Mouse (Mus musculus): ENCODE results near the gene Car5a.

The Car5a gene

DNA sequence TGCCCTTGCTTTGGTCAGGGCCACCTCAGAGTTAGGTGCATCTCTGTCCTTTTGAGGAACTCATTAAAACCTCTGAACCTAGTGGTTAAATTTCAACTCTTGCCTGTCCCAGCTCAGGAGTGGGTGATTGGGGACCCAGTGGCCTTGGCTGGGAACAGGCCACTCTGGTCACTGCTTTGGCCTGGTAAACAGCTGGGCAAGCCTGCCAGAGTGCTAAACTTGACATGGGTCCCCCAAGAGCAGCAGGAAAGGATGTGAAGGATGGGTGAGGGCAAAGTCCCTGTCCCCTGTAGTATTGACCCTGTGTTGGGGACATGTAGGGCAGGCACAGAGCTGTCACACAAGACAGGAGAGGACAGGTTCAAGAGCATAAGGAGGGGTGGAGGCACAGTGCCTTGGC is at the start of gene Car5a:
Car5a (minus strand) TSS at position 74 of the 400 bp plus-strand sequence.
- DNase-seq (ENCODE audit: low read depth, low spot score), result no peak

DNA sequence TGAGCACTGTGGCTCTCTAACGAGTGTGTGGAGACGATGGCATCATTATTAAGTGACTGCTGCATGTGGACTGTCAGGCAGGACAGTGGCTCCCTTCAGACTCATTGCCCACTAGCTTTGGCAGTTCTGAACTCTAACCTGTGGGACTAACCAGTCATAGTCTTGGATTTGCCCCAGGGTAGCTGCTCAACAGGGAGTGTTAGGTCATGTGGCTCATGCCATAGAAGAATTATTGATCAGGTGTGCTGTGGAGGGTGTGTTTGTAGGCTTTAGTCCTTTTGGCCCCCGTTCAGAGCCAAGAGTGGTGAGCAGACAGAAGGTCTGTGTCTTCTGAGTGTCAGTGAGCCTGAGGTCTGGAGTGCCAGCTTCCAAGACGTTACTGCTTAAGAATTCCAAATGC is 48.2 kb upstream of the Car5a start:
- DNase-seq (ENCODE audit: low read depth, low spot score), result no peak

DNA sequence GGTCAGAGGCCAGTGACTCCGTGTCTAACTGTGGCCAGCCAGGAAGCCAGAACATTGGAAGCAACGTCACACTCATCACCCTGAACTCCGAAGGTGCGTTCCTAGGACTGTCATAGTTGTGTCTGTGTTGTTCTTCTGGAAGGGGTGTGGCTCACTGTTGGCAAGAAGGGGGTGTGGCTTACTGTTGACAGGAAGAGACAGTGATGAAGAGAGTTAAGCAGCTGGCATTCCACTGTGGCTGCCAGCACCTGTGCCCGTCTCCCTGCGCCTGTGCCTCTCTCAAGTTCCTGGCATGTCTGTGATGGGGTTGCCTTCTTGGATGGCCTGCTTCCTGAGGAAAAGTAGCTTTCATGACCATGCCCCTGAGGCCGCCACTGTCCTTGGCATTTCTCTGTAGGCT is 46.9 kb upstream of the Car5a start:
- DNase-seq (ENCODE audit: low read depth, low spot score), result no peak

DNA sequence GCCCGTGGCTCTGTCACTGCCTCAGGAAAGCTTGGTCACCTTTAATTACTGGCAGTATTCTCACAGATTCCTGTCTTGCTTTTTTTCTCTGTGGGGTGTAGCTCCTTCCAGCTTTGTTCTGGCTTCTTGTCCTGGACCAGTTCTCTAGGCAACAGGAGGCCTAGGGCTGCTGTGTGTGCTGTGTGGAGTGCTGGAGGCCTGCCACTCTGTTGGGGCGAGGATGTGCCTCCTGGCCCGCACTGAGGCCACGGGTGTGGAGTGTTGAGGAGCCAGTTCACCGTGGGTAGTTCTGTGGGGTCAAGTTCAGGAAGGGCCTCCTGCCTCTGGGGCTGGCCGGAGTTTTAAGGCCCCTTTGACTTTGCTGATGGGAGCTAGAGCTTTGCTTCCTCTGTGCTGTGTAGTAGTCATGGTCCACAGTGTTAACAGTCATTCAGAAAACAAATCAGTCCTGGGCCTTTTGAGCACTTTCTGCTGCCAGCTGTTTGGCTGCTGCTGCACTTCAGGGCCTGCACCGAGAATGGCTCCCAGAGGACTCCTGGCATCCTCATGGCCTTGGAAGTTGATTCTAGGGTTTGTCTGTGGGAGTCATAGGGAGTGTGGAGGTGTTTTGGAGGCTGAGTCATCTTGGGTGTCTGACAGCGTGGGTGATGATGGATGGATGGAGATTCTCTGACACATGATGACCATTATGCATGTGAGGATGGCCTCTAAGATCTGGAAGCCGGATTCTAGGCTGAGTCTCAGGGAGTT is 46.0 kb upstream of the Car5a start:
- DNase-seq (ENCODE audit: low read depth, low spot score), result no peak

DNA sequence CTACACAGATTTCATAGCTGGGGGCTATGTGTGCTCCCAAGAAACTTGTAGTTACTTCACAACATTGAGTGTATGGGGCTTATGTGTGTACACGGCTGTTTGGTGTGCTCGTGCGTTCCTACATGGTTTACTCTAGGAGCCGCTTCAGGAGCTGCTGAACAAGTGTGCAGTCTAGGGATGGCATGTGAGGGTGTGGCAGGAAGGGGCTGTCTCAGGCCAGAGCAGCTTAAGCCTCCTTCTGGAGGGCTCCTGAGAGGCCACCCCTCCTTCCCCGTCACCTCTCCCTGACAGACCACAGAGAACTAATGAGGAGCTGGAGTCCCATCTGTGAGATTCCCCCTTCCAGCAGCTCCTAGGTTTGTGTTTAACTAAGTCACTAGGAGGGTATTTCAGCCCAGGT is 43.2 kb upstream of the Car5a start:
- DNase-seq (ENCODE audit: low read depth, low spot score), result no peak

DNA sequence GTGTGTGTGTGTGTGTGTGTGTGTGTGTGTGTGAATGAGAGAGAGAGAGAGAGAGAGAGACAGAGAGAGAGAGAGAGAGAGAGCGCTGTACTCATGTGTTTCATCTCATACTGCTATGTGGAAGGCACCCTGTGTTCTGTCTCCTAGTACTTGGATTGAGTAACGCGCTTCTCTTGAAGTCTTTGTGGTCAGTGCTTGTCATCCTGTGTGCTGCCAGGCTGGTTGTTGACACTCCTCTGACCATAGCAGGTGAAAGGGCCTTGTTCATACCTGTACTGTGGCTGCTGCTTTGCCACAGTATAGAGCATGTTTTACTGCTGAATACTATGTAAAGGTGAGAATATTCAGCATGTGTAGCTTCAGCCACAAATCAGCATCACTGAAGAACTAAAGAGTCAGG is 41.0 kb upstream of the Car5a start:
- DNase-seq (ENCODE audit: low read depth, low spot score), result no peak

DNA sequence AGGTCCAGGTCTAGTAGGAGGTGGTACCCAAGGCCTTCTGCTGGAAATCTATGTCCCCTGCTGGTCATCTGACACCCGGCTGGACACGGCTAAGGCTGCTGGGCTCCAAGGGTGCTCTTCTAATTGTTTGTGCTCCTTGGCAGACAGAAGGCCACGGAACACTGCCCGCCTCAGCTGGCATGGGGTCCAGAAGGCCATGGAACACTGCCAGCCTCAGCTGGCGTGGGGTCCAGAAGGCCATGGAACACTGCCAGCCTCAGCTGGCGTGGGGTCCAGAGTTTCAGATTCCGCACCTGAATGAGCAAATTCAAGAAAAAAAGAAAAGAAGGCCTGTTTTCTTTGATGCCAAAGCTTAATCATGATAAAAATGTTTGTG is 36.8 kb upstream of the Car5a start:
- DNase-seq (ENCODE audit: low read depth, low spot score), result no peak

DNA sequence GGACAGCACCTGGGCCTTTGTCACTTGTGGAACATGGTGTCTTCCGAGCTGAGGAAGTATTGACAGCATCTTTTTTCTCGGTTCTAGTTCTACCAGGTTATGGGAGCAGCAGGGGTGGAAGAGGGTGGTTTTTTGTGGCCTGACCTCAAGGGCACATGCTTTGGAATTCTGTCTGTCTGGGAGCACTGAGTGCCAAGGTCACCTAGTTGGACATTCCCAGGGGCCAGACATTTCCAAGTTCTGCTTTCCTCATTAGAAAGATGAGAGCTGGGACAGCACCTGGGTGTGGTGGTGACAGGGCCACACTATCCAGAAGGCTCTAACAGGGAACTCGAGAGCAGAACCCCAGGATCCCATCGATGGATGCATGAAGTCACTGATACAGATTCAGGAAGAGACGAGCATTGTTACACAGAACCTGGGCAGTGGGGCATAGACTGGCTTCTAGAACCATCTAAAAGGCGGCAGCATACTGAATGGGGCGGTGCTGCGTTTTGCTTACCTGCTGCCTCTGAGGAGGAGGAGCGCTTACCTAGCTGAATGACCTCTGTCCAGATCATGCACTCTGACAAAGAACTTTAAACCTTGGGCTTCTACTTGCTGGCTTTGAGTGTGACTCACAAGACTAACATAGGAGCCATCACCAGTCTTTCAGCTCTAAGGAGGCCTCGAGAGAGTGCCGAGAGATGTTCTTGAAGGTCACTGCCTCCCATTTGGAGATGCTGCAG is 36.3 kb upstream of the Car5a start:
- DNase-seq (ENCODE audit: low read depth, low spot score), result no peak

DNA sequence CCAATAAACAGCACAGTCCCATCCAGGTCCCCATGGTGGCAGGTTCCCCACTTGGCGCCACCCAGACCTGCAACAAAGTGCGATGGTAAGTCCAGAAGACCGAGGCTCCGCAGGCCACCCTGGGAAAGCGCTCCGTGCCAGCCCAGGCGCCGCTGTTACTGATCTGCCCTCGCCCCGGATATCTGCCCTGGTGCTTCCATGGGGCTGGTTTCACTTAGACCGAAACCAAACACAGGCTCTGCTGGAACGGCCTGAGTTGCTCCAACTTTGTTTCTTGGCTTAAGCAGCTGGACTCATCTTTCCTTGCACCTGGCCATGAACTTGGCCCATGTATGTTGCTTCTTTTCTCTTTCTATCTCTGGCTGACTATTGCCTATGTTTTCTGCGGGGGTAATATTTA is 34.0 kb upstream of the Car5a start:
- no peak for DNase-seq (ENCODE audit: low read depth, low spot score)

DNA sequence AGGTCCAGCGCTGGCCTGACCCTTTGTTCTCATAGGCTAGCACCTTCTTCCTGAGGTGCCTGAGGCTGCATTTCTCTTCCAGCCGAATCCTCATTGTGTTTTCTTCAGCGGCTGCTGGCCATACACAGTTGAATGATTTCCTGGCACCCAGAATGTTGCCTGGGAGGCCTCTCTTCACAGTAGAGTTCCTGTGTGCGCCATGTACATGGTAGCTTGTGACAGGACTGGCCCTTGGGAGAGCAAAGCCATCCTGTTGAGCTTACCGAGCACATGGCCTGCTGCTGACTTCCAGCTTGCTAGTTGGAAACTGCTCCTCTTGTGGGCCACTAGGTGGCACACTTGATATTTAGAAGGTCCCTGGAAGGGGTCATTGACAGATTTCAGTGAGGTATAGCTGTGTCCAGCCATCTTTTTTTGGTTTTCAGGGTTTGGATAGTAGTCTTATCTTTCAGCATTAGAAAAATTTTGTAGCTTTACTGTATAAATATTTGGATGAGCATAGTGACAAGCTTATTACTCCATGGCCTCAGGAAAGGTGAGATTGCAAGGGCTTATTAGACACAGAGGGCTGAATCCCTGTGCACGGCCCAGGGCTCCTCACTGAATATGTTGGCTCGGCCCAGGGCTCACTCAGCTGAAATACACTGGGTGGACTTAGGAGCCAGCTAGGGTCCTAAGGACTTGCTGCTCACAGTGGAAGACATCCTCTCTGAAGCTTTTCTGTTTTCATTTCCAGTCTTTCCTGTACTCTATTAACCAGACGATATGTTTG is 33.3 kb upstream of the Car5a start:
- DNase-seq (ENCODE audit: low read depth, low spot score), result peak; percentile 55

DNA sequence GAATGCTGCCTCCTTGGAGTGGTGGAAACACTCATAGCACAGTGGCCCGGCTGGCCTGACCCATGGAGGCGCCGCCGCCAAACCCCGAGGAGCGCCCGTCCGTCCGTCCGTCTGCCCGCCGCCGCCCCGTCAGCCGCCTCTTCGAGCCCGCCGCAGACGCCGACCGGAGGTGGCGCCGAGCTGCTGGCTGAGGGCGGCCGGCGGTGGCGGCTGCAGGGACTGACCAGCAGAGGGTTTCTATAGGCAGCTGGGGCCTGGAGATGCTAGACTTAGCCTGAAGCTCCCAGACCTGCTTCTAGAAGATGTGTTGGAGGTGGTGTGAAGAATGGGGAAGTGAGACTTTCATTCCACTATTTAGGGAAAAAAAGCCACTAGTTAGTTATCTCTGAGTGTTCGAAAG is 29.2 kb upstream of the Car5a start:
- no peak for DNase-seq (ENCODE audit: low read depth, low spot score)

DNA sequence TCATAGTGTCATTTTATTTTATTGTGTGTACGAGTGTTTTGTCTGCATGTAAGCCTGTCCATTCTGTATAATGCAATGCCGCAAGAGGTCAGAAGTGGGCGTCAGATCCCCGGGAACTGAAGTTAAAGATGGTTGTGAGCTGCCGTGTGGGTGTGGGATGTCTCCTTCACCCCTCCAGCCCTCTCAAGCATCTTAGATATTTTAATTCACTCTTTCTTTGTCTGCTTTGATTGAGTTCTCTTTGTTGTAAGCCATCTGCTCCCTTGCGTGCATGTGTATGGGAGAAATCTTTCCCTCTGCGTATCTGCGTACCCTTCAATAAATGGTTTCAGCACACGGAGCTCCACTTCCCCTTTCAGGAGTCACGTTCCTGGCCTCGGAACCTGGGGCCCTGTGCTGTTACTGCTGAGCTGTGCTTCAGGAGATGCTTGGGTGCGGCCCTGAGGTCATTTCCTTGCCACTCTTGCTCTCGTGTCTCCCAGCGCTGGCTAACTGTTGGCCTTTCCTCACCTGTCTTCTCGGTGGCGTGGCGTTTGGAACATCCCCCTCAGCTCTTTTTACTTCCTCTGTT is 26.9 kb upstream of the Car5a start:
- DNase-seq (ENCODE audit: low read depth, low spot score), result no peak

DNA sequence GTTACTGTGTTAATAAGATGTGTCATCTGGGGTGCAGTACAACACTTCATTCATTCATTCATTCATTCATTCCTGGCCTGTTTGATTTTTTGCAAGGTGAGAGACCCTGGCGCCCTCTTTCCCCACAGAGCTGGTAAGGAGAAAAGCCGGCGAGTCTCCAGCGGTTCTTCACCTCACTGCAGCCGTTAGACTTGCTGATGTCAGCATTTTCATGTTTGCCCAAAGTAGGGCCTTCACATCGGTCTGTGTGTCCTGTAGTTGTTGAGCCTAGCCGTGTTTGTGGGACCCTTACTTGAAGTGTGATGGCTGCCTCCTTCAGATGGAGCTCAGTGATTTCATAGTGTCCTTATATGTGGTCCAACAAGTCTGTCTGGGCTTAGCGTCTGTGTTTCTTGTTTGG is 25.5 kb upstream of the Car5a start:
- DNase-seq (ENCODE audit: low read depth, low spot score), result no peak

DNA sequence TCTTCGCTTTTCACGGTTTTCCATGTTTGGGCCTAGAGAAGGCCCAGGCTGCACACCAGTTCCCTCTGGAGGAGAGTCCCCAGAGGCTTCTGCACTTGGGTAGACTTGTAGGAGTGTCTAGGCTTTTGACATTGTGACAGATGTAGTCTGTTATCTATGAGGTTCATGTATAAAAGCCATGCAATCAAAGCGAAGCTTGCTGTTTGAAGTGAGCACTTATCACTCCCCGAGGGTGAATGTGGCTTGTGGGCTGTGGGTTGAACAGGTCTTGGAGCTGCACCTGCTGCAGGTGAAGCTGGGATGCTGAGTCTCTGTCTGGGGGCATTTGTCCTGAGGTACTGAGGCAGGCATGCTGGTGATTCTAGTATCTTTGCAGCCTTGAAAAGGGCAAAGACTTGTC is 23.8 kb upstream of the Car5a start:
- no peak for DNase-seq (ENCODE audit: low read depth, low spot score)

DNA sequence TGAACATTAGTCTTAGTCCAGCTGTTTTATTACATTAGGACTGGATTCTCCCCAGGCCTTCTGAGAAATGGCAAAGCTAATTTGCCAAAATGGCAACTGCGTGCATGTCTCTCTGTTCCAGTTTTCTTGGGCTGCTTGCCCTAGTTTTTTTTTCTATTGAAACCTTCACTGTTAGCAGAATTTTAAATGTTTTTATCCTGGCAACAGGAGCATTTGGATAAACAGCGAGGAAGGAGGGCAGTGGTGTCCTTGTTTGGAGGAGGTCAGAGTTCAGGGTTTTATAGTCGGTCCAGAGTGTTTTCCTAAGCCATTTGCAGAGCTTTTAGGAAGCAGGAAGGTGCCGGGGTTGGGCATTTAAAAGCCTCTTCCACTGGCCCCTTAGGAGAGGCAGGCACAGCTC is 23.3 kb upstream of the Car5a start:
- no peak for DNase-seq (ENCODE audit: low read depth, low spot score)

DNA sequence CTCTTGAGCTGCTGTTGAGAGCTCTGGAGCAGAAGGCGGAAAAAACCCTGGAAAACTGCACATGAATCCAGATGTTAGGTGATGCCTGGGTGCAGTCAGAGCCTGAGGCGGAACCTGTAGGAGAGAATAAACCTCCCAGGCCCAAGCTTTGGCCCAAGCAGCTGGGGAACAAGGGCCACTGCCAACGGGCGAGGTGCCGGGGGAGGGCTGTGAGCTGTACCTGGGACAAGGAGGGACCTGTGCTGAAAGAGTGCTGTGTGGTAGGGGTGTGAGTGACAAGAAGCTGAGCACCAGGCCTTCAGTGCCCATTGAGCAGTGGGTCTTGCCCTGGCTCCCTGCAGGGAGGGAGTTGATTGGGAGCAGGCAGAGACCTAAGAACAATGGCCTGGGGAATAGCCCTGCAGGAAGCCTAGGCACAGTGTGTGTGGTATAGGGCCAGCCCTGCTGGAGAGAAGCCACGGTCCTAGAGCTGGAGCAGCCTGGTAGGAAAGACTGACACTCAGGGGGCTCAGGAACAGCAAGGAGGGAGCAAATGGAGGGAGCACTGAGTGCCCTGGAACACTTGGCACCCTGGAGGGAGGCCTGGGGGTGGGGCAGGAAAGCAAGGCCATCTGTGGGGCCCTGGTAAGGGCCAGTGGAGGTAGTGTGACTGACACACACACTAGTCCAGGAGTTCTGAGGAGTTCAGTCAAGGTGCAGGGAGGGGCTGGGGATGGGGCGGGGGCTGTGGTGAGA is 22.2 kb upstream of the Car5a start:
- DNase-seq (ENCODE audit: low read depth, low spot score), result no peak

DNA sequence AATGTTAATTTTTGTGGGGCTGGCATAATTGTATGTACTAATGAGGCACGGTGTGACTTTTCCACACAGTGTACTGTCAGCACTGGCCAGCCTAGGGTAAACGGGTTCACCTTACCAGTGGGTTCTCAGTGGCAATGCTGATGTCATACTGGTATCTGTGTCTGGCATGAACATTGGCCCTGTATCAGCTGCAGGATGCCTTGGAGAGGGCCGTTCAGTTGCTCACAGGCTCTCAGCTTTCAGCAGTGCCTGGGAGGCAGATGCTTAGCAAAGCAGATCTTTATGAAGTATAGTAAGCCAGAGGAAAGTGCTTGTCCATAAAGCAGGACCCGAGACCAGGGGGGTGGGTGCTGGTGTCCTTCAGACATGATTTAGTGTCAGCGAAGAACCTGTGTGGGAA is 21.4 kb upstream of the Car5a start:
- DNase-seq (ENCODE audit: low read depth, low spot score), result no peak

DNA sequence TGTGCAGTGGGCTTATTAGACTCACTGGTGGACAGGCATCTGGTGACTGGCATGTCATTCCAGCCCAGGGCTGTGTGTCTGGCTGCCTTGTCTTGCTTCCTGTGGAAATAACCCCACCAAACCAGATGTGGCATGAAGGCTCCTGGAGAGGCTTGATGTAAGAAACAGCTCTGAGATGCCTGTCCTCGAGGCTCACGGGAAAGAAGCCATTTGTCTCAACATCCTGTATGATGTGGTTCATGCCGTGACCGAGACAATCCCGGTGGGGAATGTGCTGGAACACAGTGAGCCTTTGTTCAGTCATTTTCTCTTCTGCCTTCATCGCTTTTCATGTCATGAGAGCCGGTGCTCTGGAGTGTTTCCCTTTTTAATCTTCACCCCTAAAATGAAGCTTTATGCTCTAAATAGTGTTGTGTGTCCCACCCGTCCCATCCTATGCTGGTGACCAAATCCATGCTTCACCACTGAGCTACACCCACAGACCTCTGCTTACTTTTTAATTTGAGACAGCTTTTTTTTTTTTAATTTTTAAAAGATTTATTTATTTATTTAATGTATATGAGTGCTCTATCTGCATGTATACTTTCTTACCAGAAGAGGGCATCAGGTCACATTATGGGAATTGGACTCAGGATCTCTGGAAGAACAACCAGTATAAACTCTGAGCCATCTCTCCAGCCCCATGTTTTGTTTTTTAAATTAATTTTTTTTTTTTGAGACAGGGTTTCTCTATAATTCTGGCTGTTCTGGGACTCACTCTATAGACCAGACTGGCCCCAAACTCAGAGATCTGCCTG is 20.2 kb upstream of the Car5a start:
- DNase-seq (ENCODE audit: low read depth, low spot score), result no peak

DNA sequence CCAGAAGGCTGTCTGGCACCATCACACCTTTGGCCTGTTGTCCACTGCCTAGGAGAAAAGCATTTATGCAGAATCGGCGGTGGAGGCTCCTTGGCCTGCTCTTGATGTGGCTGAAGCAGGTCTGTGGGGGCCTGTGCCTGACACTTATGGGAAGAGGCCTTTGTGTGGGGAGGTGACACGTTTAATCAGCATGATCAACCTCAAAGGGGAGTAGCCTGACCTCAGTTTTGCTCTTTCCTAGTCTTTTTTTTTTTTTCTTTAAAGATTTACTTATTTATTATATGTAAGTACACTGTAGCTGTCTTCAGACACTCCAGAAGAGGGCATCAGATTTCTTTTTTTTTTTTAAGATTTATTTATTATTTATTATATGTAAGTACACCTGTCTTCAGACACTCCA is 18.2 kb upstream of the Car5a start:
- no peak for DNase-seq (ENCODE audit: low read depth, low spot score)

DNA sequence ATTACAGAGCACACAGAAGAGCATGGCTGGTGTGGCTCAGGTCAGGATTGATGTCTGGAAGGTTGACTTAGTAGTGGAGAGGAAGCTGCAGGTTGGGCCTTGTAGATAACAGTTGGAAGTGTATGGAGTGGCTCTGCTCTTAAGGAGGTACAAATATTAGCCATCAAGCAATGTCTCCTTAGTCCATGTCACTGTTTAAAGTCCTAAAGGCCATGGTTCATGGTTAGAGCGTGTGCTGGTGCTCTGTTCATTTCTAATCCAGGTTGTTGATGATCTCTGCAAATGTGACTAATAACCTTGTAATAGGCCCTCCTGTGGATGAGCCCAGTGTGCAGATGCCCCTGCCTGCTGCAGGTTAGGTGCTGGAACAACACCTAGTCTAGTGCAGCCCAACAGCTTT is 13.7 kb upstream of the Car5a start:
- no peak for DNase-seq (ENCODE audit: low read depth, low spot score)
